Mouse (Mus musculus) adrenal gland, postnatal 4 days (tissue): ENCODE results near the gene Grip1. TPM values are rescaled to one million over a fixed set of nuclear protein-coding genes. Genes with fewer than 3 reads are reported as not detected.

ENCODE experiments used
- DNase-seq, 2 experiments: peaks; one replicate each; pipeline ENCODE4 v3.0.0; 2021 to 2022; ENCODE audit warnings: low spot score in 2 of 2, mixed read lengths in 2 of 2
- total RNA-seq, 2 experiments: library from RNA; stranded (reverse); gene quantifications; 2 replicates each; pipeline ENCODE4 v1.2.3; 2021

Grip1 gene
- total RNA-seq, 2 experiments from 2014 or later = 4.1 TPM

- DNase-seq = no peak
Measured at GRCm38 (mm10) chr10:119819740-119820139, 366.1 kb downstream of the Grip1 start.

GRCm38 (mm10) chr10:119820428-119820827 lies 366.8 kb downstream of the Grip1 start:
- no peak for DNase-seq

- no peak for DNase-seq
Measured at GRCm38 (mm10) chr10:119823691-119824090, 370.1 kb downstream of the Grip1 start.

- DNase-seq = no peak
Measured at GRCm38 (mm10) chr10:119824521-119824920, 370.9 kb downstream of the Grip1 start.

GRCm38 (mm10) chr10:119830388-119830956 lies 376.8 kb downstream of the Grip1 start:
- DNase-seq = no peak

- DNase-seq = no peak
Measured at GRCm38 (mm10) chr10:119831086-119831485, 377.5 kb downstream of the Grip1 start.

GRCm38 (mm10) chr10:119833334-119833733 lies 379.7 kb downstream of the Grip1 start:
- DNase-seq = no peak

GRCm38 (mm10) chr10:119834122-119834521 lies 380.5 kb downstream of the Grip1 start:
- DNase-seq = no peak

GRCm38 (mm10) chr10:119839645-119840044 lies 386.0 kb downstream of the Grip1 start:
- no peak for DNase-seq

GRCm38 (mm10) chr10:119842004-119842403 lies 388.4 kb downstream of the Grip1 start:
- no peak for DNase-seq

GRCm38 (mm10) chr10:119845705-119846410 lies 392.2 kb downstream of the Grip1 start:
- DNase-seq = no peak

- no peak for DNase-seq
Measured at GRCm38 (mm10) chr10:119851594-119851993, 398.0 kb downstream of the Grip1 start.

- no peak for DNase-seq
Measured at GRCm38 (mm10) chr10:119852582-119853135, 399.0 kb downstream of the Grip1 start.

GRCm38 (mm10) chr10:119867726-119868125 lies 414.1 kb downstream of the Grip1 start:
- DNase-seq = no peak

GRCm38 (mm10) chr10:119868995-119869579 lies 415.5 kb downstream of the Grip1 start:
- DNase-seq = no peak

- no peak for DNase-seq
Measured at GRCm38 (mm10) chr10:119876721-119877120, 423.1 kb downstream of the Grip1 start.

GRCm38 (mm10) chr10:119878331-119878730 lies 424.7 kb downstream of the Grip1 start:
- no peak for DNase-seq

- no peak for DNase-seq
Measured at GRCm38 (mm10) chr10:119884591-119884990, 431.0 kb downstream of the Grip1 start.

- DNase-seq = no peak
Measured at GRCm38 (mm10) chr10:119885563-119885962, 431.9 kb downstream of the Grip1 start.

GRCm38 (mm10) chr10:119886681-119887080 lies 433.1 kb downstream of the Grip1 start:
- no peak for DNase-seq

- DNase-seq = no peak
Measured at GRCm38 (mm10) chr10:119902754-119903153, 449.1 kb downstream of the Grip1 start.

- DNase-seq = no peak
Measured at GRCm38 (mm10) chr10:119906869-119907268, 453.2 kb downstream of the Grip1 start.
